Mouse (Mus musculus): ENCODE measurements around the gene Arih2.

- TF ChIP-seq POLR2A (IDR thresholded peaks at IDR 0.05; ENCODE audit: borderline replicate concordance, insufficient read depth, low read length) (no peak), CTCF (IDR thresholded peaks at IDR 0.05; ENCODE audit: borderline replicate concordance, insufficient read depth, low read depth, low read length) (no peak)
These were observed 85.1 kb downstream of the Arih2 start for GRCm38 (mm10) chr9:108564131-108564530.

All from cerebellum, adult 2 months (tissue).